Mouse (Mus musculus) layer of hippocampus, adult 9-10 months (tissue): ENCODE results near the gene Cdk17.
"Not testable (repeated sequence)": the region's sequence is repeated elsewhere in the genome, so short reads cannot be mapped to it uniquely, and the experiment has no call there.

Experiments
- DNase-seq: peaks from one replicate; pipeline ENCODE4 v3.0.0; 2022; ENCODE audit warnings: low spot score

The Cdk17 gene

DNA sequence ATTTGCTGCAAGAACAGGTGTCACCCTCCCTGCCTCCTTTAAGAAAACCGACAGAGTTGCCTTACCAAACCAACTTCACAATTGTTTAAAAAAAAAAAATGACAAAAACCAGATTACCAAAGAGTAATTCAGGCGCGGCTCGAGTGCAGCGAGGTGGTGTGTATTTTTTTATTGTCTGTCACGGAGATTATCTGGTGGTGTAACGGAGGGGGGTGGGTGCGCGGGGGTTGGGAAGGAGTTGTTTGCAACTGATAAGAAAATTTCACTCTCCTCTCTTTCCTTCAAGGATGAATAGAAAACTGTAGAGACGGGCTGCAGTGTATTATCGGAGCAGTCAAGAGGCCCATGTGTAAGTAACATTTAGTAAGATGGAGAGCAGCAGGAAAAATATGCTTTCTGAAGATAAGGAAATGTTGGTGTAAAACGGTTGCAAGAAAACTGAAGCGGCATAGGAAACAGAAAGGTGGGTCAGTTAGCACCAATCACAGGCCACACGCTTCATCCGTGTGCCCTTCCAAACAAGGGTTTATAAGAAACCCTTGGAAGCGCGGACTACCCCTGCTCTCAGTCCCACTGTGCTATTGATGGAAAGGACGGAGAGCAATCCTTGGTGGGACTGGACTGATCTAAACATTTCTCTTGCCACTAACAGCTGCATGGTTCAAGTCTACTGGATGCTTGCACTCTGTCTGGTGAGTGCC lies 17.2 kb upstream of the Cdk17 start:
- DNase-seq = no peak

DNA sequence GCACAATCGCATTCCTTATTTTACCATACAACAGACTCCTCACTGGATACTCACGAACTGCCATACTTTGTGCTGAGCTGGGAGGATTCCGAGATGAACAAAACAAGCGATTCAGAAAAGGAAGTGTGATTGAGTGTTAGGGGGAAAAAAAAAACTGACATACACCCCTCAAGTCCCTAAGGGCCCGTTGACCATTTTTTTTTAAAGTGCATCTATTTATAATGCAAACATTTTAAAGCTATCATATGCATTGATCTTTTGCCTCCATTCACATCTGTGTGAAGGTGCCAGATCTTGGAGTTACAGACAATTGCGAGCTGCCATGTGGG lies 16.7 kb upstream of the Cdk17 start:
- no peak for DNase-seq

DNA sequence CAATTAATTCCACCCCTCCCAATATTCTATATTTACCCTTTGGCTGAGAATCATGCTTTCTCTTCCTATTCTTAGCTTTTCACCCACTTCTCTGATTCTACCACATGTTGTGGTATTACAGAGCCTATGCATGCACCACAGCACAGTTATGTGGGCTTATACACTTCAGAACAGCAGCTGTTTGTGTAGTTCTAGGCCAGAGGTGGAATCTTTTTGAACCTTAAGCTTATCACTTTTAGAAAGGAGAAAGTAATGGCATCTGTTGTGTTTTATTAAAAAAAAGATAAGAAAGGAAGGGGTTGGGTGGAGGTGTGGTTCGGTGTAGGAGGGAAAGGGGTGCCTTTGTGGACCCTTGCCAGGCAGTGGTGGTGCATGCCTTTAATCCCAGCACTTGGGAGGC lies 16.1 kb upstream of the Cdk17 start:
- DNase-seq = no peak

DNA sequence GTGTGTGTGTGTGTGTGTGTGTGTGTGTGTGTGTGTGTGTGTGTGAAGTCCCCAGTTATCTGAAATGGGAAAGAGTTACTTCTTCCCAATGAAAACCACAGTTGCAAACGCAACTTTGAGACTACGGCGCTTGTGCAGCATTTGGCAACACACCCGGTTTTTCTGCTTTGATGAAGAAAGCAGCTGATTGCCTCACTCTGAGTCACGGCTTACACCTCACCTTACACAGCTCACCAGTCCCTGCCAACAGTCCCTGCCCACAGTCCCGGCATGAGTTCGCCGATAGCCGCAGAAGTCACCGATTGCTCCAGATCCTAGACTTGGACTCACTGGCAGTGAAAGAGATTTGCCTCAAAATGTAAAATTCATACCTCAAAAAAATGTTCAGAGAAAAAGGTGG lies 15.6 kb upstream of the Cdk17 start:
- no peak for DNase-seq

DNA sequence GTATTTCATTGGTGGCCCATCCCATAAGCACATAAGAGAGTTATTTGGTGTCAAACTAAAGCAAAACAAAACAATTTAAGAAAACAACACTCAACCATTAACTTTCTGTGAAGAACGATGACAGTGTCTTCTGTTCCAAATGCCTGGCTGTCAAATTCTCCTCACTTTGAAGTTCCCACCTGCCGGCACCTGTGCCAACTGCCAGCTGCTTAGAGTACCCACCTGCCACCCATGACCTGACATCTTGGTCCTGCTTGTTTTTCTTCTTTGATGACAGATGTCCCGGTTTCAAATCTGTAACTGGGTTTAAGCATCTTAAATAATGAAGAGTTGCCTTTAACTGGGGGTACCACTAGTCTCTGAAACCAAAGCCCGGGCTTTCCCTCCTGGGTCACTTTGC lies 14.1 kb upstream of the Cdk17 start:
- DNase-seq = no peak

DNA sequence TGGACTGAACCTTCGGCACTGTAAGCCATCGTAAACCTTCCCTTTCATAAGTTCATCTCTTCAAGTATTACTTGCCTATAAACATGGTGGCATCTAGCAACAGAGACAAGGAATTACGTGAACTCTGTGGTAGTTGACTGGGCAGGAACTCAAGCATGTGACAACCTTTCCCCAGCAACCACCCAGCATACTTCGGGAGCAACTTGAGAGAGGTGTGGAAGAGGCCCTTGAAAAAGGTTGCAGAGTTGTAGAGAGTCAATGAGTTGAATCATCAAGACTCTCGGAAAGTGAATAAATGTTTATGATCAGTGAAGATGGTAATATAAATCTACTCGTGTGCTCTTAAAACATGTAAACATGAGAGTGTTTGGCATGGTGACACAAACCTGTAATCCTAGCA lies 13.0 kb upstream of the Cdk17 start:
- no peak for DNase-seq

DNA sequence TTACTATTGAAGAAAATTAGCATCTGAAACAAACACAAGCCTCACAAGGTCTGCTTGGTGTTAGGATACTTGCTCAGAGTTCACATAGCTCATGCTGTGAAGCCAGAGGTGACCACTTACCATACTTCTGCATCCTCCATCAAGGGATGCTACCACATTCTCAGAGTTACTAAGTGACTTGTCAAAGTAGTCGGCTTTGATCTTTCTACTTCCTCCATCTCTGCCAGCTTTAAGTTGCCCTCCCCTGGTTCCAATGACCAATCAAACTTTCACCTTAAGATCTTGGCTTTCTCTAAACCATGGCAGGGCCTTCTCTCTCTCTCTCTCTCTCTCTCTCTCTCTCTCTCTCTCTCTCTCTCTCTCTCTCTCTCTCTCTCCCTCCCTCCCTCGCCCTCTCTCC lies 11.1 kb upstream of the Cdk17 start:
- DNase-seq = no peak

DNA sequence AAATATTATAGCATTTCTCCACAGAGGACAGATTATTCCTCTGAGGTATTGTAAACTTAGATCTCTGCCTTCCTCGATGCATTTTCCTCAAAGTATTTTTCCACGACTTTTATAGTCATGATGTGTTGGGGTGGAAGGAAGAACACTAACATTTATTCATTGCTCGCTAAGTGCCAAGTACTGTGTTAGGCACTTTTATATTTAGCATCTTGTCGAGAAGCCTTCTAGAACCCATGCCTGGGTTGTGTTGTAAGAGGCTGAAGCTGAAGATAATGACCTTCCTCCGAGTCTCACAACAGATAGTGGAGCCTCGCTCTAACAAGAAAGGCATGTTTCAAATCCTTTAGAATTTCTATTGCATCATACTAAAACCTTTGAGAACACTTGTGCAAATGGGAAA lies 8.9 kb upstream of the Cdk17 start:
- no peak for DNase-seq

DNA sequence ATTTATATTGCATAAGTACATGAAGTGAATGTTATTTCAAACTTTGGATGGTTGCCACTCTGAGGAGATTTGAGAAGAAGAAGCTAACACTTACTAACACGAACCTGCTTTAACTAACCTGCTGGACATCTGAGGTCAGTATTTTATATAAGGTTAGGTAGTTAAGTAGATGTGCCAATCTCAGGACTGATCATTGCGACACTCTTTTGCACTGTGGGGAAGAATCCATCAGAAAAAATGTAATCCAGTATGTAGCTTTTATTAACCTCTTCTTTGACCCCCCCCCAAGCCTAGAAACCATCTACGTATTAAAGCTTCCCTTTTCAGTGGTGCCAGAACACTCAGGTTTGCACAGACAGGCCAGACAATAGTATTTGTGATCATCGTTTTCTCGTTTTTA lies 8.0 kb upstream of the Cdk17 start:
- DNase-seq = no peak

DNA sequence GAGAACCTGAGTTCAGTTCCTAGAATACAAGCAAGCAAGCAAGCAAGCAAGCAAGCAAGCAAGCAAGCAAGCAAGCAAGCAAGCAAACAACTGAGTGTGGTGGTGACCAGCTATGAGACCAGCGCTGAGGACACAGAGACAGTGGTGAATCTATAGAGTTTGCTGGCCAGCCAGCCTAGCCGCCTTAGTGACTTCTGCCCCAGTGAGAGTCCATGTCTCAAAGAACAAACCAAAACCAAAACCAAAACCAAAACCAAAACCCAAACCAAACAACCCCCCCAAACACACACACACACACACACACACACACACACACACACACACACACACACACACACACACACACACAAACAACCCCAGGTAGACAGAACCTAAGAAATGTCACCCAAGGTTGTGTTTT lies 7.3 kb upstream of the Cdk17 start:
- not testable (repeated sequence) for DNase-seq

DNA sequence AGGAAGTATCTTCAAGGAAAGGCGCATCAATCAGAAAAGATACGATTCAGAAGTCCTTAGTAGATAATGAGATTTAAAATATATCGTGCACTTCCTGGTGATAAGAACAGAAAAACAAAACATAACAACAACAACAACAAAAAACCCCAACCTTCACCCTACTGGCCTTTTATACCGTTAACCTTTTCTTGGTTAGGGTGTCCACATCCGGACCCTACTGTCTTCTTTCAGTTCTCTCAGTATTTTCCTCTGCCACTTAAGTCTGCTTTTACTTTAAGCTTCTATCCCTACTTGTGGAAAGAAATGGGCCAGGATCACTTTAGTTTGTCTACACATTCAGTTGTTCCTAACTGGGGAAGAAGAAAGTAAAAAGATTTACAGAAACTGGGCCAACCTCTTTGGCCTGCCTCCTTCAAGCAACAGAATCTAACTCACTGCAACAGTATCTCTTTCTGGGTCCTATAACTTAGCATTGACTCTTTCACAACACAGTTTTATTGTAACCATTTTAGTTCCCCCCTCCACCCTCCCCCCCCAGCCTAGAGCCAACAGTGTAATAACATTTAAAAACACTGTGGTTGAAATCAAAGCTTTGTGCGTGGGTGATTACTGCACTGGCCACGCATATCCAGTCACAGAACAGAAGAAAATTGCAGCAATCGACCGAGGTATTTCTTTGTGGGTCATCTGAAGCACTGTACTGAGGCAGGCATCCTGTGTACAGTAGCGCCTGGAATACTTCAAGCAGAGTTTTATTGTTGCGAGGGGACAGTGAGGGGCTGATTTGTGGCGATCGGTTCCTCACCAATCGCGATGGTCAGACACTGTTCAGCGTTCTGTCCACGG lies 801 bp upstream of the Cdk17 start:
- no peak for DNase-seq

DNA sequence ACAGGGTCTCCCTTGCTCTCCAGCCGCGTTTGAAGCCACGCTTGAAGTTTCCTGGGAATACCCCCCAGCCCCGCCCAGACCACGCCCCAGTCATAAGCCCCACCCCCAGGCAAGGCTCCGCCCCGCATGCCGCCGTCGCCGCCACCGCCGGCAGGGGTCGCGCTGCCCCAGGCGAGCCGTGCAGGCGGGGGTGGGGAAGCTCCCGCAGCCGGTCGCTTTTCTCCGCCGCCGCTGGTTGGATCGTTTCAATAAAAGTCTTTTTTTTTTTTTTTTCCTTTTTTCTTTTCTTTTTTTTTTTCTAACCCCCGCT lies 223 bp upstream of the Cdk17 start:
- DNase-seq = no peak

DNA sequence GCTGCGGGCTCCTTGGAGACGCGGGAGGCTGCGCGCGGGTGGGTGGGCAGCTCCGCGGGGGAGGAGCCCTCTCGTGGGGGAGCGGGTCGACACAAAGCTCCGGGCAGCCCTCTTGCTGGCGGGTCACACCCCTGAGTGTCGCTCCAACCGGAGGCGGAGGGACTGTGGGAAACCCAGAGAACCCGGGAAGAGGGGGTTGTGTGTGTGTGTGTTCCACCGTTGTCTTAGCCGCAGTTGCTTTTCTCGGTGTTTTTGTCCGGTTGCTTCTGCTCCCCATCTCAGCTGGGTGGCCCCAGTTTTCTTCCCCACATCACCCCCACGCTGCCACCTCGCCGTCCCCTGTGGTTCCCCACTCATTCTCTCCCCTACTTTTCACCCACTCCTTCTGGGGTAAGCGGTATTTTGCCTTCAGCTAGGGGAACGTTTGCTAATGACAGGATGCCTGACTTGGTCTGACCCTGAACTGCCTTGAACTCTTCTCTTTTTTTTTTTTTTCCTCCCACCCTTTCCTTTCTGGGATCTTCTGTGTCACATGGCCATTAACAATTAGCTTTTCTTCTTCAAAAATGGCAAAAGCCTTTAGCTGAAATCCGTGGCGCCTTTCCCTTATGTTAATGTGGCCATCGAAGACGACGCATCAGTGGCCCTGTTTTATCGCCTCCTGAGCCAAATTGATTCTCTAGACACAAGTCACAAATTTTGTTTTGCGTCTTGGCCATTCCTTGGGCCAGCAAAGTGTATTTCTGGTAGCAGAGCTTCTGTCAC lies 1.0 kb downstream of the Cdk17 start:
- no peak for DNase-seq

DNA sequence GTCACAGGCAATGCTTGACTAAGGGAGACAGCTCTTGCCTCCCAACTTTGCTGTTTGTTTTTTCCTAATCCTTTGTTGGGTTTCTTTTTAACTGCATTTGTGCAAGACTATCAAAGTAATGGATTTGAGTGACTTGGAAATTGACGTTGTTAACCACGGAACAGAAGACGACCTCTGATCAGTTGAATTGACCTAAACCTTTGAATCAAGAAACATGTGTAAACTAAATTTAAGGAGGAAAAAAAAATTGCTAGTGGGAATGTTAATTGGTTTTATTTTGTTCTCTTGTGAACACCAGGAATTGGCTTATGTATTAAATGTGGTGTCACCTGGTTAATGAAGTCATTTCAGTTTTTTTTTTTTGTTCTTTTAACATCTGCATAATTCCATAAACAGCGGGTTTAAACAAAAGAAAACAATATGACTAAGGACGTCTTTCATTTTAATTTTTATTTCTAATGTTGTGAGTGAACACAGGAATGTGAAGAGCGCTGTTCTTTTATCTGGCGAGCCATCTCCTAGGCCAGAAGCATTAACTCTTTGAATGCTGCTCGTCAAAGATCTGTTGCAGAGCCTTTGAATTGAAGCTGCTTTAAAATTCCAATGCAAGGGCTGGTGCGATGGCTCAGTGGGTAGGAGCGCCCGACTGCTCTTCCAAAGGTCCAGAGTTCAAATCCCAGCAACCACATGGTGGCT lies 1.7 kb downstream of the Cdk17 start:
- no peak for DNase-seq

DNA sequence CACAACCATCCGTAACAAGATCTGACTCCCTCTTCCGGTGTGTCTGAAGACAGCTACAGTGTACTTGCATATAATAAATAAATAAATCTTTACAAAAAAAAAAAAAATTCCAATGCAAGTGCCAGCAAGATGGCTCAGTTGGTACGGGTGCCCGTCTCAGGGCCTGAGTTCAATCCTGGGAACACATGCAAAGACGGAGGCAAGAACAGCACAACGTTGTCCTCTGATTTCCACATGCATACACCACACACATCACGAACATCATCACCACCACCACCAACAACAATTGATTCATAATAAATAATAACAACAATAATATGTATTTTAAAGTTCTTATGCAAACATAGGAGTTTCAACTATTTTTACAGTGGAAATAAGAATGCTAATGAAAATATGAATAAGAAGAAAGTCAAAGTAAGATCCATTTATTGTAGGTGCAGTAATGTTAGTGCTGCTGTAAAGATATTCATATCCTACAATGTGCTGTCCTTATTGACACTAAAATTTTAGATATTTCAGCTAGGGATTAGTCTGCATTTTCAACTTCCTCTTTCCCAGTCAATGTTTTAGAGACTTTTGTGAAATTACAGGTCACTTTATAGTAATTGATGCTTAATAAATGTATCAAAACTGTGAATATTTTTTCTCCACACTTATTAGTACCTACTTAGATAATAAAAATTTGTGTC lies 2.4 kb downstream of the Cdk17 start:
- DNase-seq = no peak

DNA sequence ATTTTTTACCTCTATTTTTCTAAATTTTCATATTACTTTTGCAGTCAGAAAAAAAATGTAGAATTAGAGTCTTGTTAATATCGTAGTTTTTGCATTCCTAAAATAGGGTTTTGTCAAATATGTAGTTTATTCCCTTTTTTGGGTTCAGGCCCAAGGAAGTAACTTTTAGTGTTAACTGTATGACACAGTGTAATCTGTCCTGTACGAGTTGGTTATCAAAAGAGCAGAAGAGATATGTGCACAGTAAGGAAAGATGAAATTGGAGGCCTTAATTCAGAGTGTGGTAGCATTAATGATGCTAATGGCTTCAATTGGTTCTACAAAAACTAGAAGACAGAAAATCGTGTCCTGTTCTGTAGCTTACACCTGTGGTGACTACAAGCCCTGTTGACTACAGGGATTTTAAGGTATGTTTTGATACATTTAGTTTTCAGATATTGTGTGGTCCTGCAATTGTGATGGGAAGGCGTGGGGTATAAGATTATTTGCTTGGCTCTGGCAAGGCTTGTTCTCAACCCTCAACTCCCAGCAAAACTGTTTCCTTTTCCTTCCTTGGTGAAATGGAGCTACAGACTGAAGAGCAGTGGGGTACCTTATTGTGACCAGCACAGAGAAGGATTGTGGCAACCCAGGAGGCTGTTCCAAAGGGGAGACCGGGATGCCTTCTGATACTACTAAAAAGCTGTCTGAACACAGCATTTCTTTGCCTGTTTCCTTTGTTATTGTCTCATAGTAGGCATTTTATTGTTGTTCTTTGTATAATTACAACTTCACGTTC lies 3.2 kb downstream of the Cdk17 start:
- DNase-seq = no peak

DNA sequence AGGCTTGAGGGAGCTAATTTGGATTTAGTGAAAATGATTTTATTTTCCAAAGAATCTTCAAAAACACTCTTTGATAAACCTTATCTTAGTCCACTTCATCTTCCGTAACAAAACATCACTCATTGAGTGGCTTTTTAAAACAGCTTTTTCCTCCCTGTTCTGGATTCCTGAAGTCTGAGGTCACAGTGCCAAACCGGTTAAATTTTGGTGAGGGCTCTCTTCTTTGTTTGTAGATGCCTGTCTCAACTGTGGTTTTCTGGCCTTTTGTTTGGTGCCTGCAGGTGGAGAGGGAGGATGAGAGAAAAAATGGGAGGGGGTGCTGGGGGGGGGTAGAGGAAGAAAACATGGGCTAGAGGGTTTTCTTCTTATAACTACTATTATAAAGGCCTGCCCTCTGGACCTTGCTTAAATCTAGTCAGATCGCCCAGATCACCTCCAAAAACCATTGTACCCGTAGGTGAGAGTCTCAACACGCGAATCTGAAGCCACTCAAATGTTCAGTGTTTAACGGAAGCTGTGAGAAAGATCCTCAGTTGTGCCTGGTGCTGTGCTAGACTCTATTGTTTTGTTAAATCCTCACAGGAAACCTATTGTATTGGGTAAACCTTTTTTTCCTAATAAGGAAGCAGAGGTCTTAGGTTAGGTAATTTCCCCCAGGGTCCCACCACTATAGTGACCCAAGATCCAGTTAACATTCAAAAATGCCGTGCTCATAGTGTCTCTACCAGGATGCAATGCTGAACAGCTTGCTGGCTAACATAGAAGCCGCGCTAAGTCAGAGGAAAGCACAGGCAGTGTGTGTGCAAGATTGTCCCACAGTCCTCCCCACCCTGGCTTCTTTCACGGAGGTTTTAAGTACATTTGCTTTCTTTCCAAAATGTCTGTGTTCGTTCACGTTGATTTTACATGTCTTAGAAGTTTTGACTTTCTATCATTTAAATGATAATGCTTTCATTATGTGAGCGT lies 5.0 kb downstream of the Cdk17 start:
- DNase-seq = no peak

DNA sequence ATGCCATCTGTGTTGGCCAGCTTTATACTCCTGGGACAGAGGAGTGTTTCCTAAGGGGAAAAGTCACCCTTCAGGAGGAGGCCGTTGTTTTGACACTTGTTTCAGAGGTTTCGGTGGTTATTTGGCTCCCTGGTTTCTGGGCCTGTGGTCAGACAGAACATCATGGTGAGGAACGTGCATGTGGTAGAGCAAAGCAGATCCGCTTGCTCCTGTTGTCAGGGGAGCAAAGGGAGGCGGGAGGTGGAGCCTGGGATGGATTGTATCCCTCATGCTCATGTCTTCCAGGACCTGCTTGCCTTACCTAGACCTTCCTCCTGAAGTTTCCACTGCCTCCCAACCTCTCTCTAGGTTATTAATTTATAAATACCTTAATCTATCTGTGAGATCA lies 5.7 kb downstream of the Cdk17 start:
- no peak for DNase-seq

DNA sequence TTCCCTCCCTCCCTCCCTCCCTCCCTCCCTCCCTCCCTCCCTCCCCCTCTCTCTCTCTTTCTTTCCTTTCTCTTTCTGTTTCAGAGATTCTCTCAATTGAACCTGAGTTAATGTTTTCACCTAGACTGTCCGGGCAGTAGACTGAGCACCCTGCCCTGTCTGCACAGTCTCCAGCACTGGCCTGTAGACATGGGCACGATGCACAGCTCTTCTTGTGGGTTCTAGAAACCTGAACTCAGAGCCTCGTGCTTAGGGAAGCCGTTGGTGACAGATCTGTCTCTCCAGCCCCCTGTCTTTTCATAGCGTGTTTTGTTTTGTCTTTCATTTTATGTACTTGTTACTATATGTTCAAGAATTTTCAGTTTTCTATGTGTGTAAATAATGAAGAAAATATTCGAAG lies 6.6 kb downstream of the Cdk17 start:
- no peak for DNase-seq

DNA sequence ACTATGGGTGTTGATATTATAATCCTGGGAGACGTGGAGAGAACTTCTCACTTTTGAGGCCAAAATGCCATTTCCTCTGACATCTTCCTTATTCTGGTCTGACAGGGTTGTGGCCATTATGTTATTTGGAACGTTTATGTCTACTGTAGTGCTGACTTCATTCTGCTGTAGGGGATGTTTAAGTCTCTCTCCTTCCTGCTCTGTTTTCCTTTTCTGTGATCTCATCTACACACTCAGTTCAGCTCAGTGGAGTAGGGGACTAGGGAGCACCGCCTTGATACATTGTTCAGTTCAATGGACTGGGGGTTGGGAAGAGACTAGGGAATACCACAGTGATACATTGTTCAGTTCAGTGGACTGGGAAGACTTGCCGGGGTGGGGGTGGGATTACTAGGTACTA lies 7.4 kb downstream of the Cdk17 start:
- no peak for DNase-seq
